Mouse (Mus musculus) MN1 (cell line): ENCODE measurements at regions not wholly inside any gene's neighbourhood (a gene's known extent, or its start where the extent isn't known, plus 50 kb on each side); places are given as distances from the start of the nearest gene placed in this dataset.

Experiments
- DNase-seq: peaks from one replicate; pipeline ENCODE4 v3.0.0-alpha.2; 2016; ENCODE audit warnings: low spot score

DNA sequence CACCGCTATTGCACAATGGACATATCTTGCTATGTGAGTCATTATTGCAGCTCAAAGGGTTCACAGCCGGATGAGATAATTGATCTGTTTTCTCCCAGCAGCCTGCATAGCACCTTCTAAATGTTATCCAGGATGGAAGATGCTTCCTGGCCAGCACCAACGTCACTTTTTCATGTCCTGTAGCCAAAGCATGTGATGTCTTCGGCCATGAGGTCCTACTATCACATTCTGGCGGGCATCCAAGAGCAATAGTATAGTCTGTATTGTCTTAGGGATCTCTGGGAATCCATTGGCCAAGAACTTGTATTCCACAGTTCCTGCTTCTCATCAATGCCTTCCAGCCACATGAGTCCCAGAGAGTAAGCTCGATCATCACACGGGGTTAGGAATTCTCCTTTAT lies 70.6 kb downstream of the Npy start:
- no peak for DNase-seq

GRCm38 (mm10) chr6:49899146-49899545 lies 76.6 kb downstream of the Npy start:
- DNase-seq = no peak

DNA sequence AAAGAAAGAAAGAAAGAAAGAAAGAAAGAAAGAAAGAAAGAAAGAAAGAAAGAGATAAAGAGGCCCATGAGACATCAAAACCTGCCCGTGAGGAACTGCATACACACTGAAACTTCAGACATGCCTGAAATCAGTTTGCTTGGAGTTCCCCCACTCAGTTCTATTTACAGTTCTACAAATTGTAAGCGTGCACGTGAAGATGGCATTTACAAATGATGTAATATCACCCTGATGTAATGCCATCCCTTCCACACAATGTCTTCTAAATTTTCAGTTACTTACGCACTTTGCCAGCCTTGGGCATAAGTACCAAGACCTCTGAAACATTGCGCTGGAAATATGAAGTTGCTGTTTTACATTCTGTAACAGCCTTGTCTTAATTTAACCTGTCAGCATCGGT lies 79.0 kb downstream of the Npy start:
- no peak for DNase-seq

GRCm38 (mm10) chr6:49904001-49904400 lies 81.5 kb downstream of the Npy start:
- DNase-seq = peak; percentile 8

- DNase-seq = no peak
Observed at GRCm38 (mm10) chr6:49906456-49906855, 83.9 kb downstream of the Npy start.

- peak; percentile 58 for DNase-seq
Observed at GRCm38 (mm10) chr6:49919089-49919812, 96.7 kb downstream of the Npy start.

DNA sequence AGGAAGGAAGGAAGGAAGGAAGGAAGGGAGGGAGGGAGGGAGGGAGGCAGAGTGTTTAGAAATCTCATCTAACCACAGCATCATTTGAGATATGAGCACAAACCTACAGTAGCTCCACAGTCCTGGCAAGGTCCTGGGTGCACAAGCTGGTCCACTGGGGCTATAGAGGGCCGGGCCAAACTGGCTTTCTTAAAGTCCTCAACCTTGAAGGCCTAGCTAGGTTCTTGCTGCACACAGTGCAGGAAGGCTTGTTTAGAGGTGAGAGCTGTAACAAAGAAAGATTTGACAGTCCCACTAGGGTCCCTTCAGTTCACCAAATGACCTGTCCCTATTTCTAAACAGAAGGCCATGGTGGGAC lies 97.3 kb downstream of the Npy start:
- DNase-seq = no peak

DNA sequence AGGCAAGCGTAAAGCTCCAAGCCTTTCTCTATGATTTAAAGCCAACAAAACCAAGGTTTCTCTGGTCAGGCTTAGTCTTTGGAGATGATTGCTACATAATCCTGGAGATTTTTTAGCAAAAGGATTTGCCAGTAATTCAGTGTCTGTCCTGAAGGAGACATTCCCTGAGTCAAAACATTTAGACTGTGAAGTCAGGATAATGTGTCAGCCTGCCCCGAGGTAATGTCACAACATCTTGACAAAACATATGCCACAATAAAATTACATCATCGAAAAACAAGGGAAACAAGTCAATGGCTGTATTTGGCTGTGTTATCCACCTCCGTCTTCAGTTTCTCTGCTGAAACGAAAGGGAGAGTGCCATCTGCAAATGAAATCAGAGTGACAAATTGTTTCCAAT lies 101.8 kb downstream of the Npy start:
- DNase-seq = no peak

- no peak for DNase-seq
Observed at GRCm38 (mm10) chr6:49928075-49928474, 105.6 kb downstream of the Npy start.

DNA sequence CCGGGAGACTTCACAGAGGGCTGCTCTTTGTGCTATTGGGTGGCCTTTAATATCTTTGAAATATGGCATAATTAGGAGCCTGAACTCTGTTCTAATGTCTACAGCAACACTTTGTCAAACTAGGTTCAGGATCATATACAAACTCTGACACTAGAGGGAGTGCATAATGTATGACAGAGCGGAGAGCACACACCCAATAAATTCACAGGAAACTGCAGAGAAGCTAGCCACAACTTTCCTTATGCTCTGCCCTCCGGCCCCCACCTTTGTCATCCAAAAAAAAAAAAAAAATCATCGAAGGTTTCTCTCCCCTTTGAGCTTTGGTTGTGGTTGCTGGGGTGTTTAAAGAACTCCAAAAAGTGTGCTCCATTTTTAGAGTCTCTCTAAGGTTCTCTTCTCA lies 107.6 kb downstream of the Npy start:
- DNase-seq = peak; percentile 8

DNA sequence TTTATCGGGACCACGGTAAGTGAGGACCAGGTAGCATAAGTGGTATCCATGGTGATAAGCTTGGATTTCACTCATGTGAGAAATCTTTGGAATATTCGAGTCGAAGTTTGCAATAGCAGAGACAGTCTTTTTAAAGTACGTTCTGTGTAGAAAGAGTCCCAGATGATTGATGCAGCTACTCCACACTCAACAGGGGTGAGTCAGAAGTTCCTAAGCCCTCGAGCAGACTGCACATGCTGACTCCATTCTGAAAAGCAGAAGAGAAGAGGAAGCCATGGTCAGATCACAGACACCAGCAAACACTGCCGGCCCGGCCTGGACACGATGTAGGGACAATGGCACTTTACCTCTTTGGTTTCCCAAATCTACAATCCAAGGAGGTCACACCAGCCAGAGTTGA lies 120.6 kb downstream of the Npy start:
- no peak for DNase-seq

- no peak for DNase-seq
Observed at GRCm38 (mm10) chr6:49958891-49959290, 136.4 kb downstream of the Npy start.

DNA sequence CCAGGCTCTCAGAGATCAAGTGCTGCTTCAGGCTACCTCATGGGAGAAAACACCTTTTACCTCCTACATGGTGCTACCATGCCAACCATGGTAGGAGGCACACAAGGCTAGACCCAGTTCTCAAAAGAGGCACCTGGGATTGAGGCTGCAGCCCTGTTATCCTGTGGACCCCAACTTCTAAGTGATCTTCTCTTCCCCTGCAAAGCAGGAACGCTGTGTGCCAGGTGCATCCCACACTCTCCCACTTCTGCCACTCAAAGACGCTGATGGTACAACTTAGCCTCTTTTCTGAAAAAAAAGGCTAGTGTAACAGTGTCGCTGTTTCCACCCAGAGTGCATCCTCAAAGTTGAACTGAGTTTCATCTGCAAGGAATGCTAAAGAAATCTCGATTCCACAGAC lies 138.7 kb downstream of the Npy start:
- DNase-seq = no peak

DNA sequence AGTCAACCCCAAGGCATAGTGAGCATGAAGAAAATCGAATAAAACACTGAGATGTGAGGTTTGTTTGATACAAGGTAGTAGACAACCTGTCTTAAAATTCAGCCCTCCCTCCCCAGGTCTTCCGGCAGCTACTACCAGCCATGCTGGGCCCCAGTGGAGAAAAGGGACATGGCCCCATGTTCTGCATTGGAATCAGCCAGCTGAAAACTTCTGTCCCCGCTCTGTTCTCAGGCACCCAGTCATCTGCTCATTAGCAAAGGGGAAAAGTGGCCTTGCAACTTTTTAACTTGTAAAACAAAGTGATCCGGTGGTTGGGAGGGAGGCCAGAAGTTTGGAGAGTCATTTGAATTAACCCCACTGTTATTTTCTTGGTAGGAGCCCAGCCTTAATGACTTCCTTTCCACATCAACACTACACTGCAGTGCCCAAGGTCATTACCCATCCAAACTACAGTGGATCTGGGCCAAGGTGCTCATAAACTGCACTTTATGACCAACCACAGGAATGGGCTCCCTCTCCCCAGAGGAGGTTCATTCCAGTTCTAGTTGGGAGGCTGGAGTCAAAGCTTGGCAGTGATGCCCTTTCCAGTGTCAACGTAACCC lies 143.5 kb downstream of the Npy start:
- no peak for DNase-seq

DNA sequence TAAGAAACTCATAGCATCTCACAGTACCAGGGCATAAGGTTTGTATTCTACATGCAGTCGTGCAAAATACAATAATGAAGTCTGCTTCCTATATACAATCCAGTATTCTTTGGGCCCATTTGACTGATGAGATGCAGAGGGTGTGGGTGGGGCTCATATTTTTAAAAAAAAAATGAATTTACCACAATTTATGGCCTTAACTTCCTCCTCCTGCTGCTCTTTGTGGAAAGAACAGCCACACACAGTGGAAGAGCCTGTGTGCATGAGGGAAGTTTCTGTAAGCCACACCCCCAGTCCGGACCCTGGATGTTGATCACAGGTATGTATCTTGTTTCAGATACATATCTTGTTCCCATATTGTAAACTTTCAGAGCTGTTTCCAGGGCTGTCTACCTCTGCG lies 143.5 kb upstream of the Mpp6 start:
- no peak for DNase-seq

GRCm38 (mm10) chr6:49973258-49973865 lies 136.7 kb upstream of the Mpp6 start:
- no peak for DNase-seq

- DNase-seq = no peak
Observed at GRCm38 (mm10) chr6:49977783-49978182, 132.3 kb upstream of the Mpp6 start.

GRCm38 (mm10) chr6:49983740-49984139 lies 126.3 kb upstream of the Mpp6 start:
- DNase-seq = no peak

GRCm38 (mm10) chr6:49985127-49985526 lies 124.9 kb upstream of the Mpp6 start:
- DNase-seq = no peak

GRCm38 (mm10) chr6:49987141-49987540 lies 122.9 kb upstream of the Mpp6 start:
- no peak for DNase-seq

DNA sequence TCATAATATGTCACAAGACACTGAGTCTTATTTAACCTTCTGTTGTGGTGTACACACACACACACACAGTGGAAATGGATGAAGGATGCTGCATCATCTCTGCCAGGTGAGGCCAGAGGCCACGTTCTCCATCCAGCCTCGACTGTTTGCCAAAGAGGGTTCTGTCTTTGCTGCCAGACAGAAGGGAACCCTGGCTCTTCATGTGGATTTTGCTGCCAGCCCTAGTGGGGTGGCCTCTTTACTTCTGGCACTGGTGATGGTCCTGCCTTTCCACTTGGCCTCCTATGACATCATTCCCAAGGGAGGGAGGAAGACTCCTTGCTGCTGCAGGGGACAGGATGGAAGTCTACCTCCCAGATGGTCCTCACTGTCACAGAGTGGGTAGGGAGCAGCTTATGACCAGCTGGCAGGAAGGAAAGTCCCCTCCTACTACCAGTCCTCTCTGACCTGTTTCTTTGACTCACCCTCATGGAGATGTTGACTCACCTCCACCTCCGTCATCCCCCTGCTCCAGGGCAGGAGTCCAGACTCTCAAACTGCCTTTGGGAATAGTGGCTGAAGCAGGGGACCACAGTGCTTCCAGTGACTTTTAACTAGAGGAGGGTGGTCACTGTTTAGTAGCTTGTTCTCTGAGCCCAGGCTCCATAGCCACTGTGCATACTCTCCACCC lies 122.4 kb upstream of the Mpp6 start:
- DNase-seq = no peak

GRCm38 (mm10) chr6:49989585-49990521 lies 120.2 kb upstream of the Mpp6 start:
- no peak for DNase-seq
